Comparison of ENCODE assay signal across 8 mouse cellular contexts in genomic region chr10:128933574-128933973, GRCm38 (mm10). TPM values are rescaled to one million over a fixed set of nuclear protein-coding genes. Genes with fewer than 3 reads are reported as not detected.
DNase-seq lines count a peak whose midpoint lies in the region; ATAC-seq and TF ChIP-seq lines count a peak whose summit lies in the region.

TSS of gene Itga7 (plus strand) at chr10:128933818.

- WGBS in cerebellum, adult 2 months: 0% methylated on average over 26 of the region's 26 CpGs
- WGBS in hindbrain, embryonic 16.5 days: under 1% methylated on average over 26 of the region's 26 CpGs
- under 1% methylated on average over 26 of the region's 26 CpGs for WGBS in limb, embryonic 13.5 days

- no peak for TF ChIP-seq CTCF in cerebellum, adult 2 months (IDR thresholded peaks at IDR 0.05; ENCODE audit: borderline replicate concordance, insufficient read depth, low read depth, low read length)

- peak within 1 kb of the TSS; percentile 58 for H3K9ac ChIP-seq in hindbrain, embryonic 16.5 days (ENCODE audit: low read depth, low read length)
- peak within 1 kb of the TSS; percentile 32; the same call in 1 of the 2 replicates for H3K9ac ChIP-seq in limb, embryonic 13.5 days

- H3K27ac ChIP-seq in cerebellum, adult 2 months (ENCODE audit: insufficient read depth, low read length): peak within 1 kb of the TSS; percentile 87
- no peak within 1 kb of the TSS for H3K27ac ChIP-seq in hindbrain, embryonic 16.5 days (ENCODE audit: low read depth, low read length)
- no peak within 1 kb of the TSS for H3K27ac ChIP-seq in limb, embryonic 13.5 days

- H3K4me2 ChIP-seq in hindbrain, embryonic 16.5 days (ENCODE audit: low read length): peak within 1 kb of the TSS; percentile 83
- peak within 1 kb of the TSS; percentile 73 for H3K4me2 ChIP-seq in limb, embryonic 13.5 days (replicated peaks)

- H3K27me3 ChIP-seq in cerebellum, adult 2 months (ENCODE audit: control insufficient read depth, insufficient read depth, low read length): no peaks in the 10 kb centered on the region
- H3K27me3 ChIP-seq in hindbrain, embryonic 16.5 days (replicated peaks; ENCODE audit: control insufficient read depth, insufficient read depth, low read length): peaks cover 13% of the 10 kb centered on the region
- peaks cover 82% of the 10 kb centered on the region for H3K27me3 ChIP-seq in limb, embryonic 13.5 days

- H3K4me1 ChIP-seq in cerebellum, adult 2 months (ENCODE audit: control insufficient read depth, insufficient read depth, low read length): peaks cover 16% of the 10 kb centered on the region
- H3K4me1 ChIP-seq in hindbrain, embryonic 16.5 days (ENCODE audit: control insufficient read depth, insufficient read depth, low read depth, low read length): peaks cover 3% of the 10 kb centered on the region; the same call in 1 of the 2 replicates
- H3K4me1 ChIP-seq in limb, embryonic 13.5 days: peaks cover 16% of the 10 kb centered on the region

- no peaks in the 10 kb centered on the region for H3K9me3 ChIP-seq in hindbrain, embryonic 16.5 days (ENCODE audit: control insufficient read depth, low read length)
- H3K9me3 ChIP-seq in limb, embryonic 13.5 days: no peaks in the 10 kb centered on the region

- TF ChIP-seq POLR2A in cerebellum, adult 2 months (IDR thresholded peaks at IDR 0.05; ENCODE audit: borderline replicate concordance, insufficient read depth, low read length): peak; percentile 38; the same call in 1 of the 2 replicates

- peak; percentile 38 to 41 for DNase-seq in lung, adult 18-20 months
- DNase-seq in lung, postnatal 36 days: no peak
- peak; percentile 68 to 70 for DNase-seq in cerebellum, adult 2 months
- peak; percentile 56 for DNase-seq in gastrocnemius, postnatal 10 days
- DNase-seq in neural tube, embryonic 10.5 days (ENCODE audit: extremely low spot score, low spot score): peak; percentile 65
- DNase-seq in frontal cortex, postnatal 10 days (ENCODE audit: low spot score in 2 of 2): no peak

- H3K4me3 ChIP-seq in cerebellum, adult 2 months (replicated peaks; ENCODE audit: insufficient read depth, low read depth, low read length): peak within 1 kb of the TSS; percentile 78
- H3K4me3 ChIP-seq in hindbrain, embryonic 16.5 days (ENCODE audit: low read length): peak within 1 kb of the TSS; percentile 53
- peak within 1 kb of the TSS; percentile 43 for H3K4me3 ChIP-seq in limb, embryonic 13.5 days

- ATAC-seq in hindbrain, embryonic 16.5 days: peak; percentile 78
- peak; percentile 86 for ATAC-seq in limb, embryonic 13.5 days (ENCODE audit: low FRiP score, low read depth)

- no peaks in the 10 kb centered on the region for H3K36me3 ChIP-seq in hindbrain, embryonic 16.5 days (ENCODE audit: control insufficient read depth, insufficient read depth, low read length)
- no peaks in the 10 kb centered on the region for H3K36me3 ChIP-seq in limb, embryonic 13.5 days

RNA-seq across cellular contexts. Expression of gene Itga7, which starts in this region (rescaled TPM):
- polyA plus RNA-seq in cerebellum, adult 2 months (2012; rRNA removed): 96.2 and 106 TPM in 2 replicates
- 100 to 1,000 TPM; 125 to 127 TPM for total RNA-seq in gastrocnemius, postnatal 10 days (2021)
- 12.7 and 12.8 TPM in 2 replicates for polyA plus RNA-seq in hindbrain, embryonic 16.5 days (2015; fragmentation: Nextera tagmentation; extraction: Ambion mirVana)
- 4.8 and 5.5 TPM in 2 replicates for polyA plus RNA-seq in limb, embryonic 13.5 days (2015; fragmentation: Nextera tagmentation; extraction: Ambion mirVana)

Comparison
In these comparisons a context has a peak if more than half of its experiments do, and no peak if none do; other contexts are left out.
1. DNase-seq: peak in lung, adult 18-20 months (2 of 2), cerebellum, adult 2 months (2 of 2), gastrocnemius, postnatal 10 days (single experiment) and neural tube, embryonic 10.5 days (single experiment); none in lung, postnatal 36 days (single experiment) and frontal cortex, postnatal 10 days (0 of 2).
2. Peak in every context shown above with its lines, with median percentiles within 50 percentile points of each other: H3K4me3 ChIP-seq.